Mouse (Mus musculus) stomach, embryonic 16.5 days (tissue): ENCODE results near the gene Krtap9-3. TPM values are rescaled to one million over a fixed set of nuclear protein-coding genes. Genes with fewer than 3 reads are reported as not detected.
A peak's percentile ranks its signal among the peaks of the same experiment; 100 is the strongest.

ENCODE experiments used
- ATAC-seq: fragments of 200-750 bp; cut with Nextera tagmentation; 2 replicates; pipeline ENCODE4 v1.8.0; 2017; ENCODE audit warnings: moderate number of reproducible peaks, moderate TSS enrichment; ENCODE audit not compliant: insufficient read depth, low FRiP score
- H3K27ac ChIP-seq: fragments of 300-500 bp; sonication (generic); 2 replicates; pipeline ENCODE4 v1.5.1; 2014; ENCODE audit warnings: low read length
- H3K27me3 ChIP-seq: fragments of 300-500 bp; sonication (generic); 2 replicates; pipeline ENCODE4 v1.6.1; 2014; ENCODE audit warnings: low read length, control low read depth, mixed read lengths; ENCODE audit not compliant: control insufficient read depth, insufficient read depth
- H3K36me3 ChIP-seq: fragments of 300-500 bp; sonication (generic); 2 replicates; pipeline ENCODE4 v1.6.1; 2014; ENCODE audit warnings: low read length; ENCODE audit not compliant: control insufficient read depth, insufficient read depth
- H3K4me1 ChIP-seq: fragments of 300-500 bp; sonication (generic); 2 replicates; pipeline ENCODE4 v1.6.1; 2014; ENCODE audit warnings: low read length, control low read depth, mixed read lengths; ENCODE audit not compliant: control insufficient read depth, insufficient read depth
- H3K4me2 ChIP-seq: fragments of 300-500 bp; sonication (generic); 2 replicates; pipeline ENCODE4 v1.6.1; 2014; ENCODE audit warnings: low read depth, low read length, mixed read lengths
- H3K4me3 ChIP-seq: fragments of 300-500 bp; sonication (generic); replicated peaks from 2 replicates; pipeline ENCODE4 v1.5.1; 2014; ENCODE audit warnings: mild to moderate bottlenecking, low read length
- H3K9ac ChIP-seq: fragments of 300-500 bp; sonication (generic); 2 replicates; pipeline ENCODE4 v1.6.1; 2014; ENCODE audit warnings: low read length
- H3K9me3 ChIP-seq: fragments of 300-500 bp; sonication (generic); replicated peaks from 2 replicates; pipeline ENCODE4 v1.6.1; 2016; ENCODE audit warnings: low read length, control low read depth; ENCODE audit not compliant: control insufficient read depth
- WGBS: fragments of 180-500 bp; shearing (Covaris S2); extraction: QIAGEN DNeasy Blood & Tissue Kit; methylation state at CpG from one replicate; pipeline ENCODE4 v1.1.7; 2014; 5-methylcytosine and 5-hydroxymethylcytosine counted together
- polyA plus RNA-seq: library from polyadenylated mRNA; unstranded; fragments of >200 nt; fragmentation: Nextera tagmentation; extraction: Ambion mirVana; gene quantifications from 2 replicates; pipeline ENCODE4 v1.2.1, GENCODE M21; 2015

Gene Krtap9-3
- polyA plus RNA-seq, 1 experiment from 2014 or later: not detected

- ATAC-seq: no peak
- H3K27ac ChIP-seq: no peak overlapping the region
- 77% methylated on average over 6 of the region's 6 CpGs for WGBS
Observed at GRCm38 (mm10) chr11:99581564-99581963, 16.3 kb downstream of the Krtap9-3 start.

GRCm38 (mm10) chr11:99581051-99581450 is 16.9 kb downstream of the Krtap9-3 start:
- ATAC-seq: no peak
- no peaks in the 10 kb centered on the region for H3K36me3 ChIP-seq
- H3K4me1 ChIP-seq: no peaks in the 10 kb centered on the region
- no peak overlapping the region for H3K4me3 ChIP-seq
- no peak overlapping the region for H3K9ac ChIP-seq
- H3K9me3 ChIP-seq: no peaks in the 10 kb centered on the region
- WGBS: 90% methylated on average over 5 of the region's 5 CpGs
- H3K27ac ChIP-seq: no peak overlapping the region
- no peaks in the 10 kb centered on the region for H3K27me3 ChIP-seq
- no peak overlapping the region for H3K4me2 ChIP-seq

More at GRCm38 (mm10) chr11:99581564-99581963, 16.3 kb downstream of the Krtap9-3 start:
- H3K36me3 ChIP-seq: no peaks in the 10 kb centered on the region
- no peaks in the 10 kb centered on the region for H3K4me1 ChIP-seq
- no peaks in the 10 kb centered on the region for H3K9me3 ChIP-seq
- H3K4me2 ChIP-seq: no peak overlapping the region
- H3K4me3 ChIP-seq: no peak overlapping the region
- no peak overlapping the region for H3K9ac ChIP-seq
- H3K27me3 ChIP-seq: no peaks in the 10 kb centered on the region

GRCm38 (mm10) chr11:99580636-99581035 is 17.3 kb downstream of the Krtap9-3 start, which contains the start of gene Krtap1-5:
Gene Krtap1-5, minus strand, starts transcription at chr11:99581016.
- H3K9ac ChIP-seq: no peak within 1 kb of the TSS
- no peak within 1 kb of the TSS for H3K27ac ChIP-seq
- H3K9me3 ChIP-seq: no peaks in the 10 kb centered on the region
- WGBS: 75% methylated on average over 6 of the region's 6 CpGs
- no peak within 1 kb of the TSS for H3K4me3 ChIP-seq
- no peaks in the 10 kb centered on the region for H3K36me3 ChIP-seq
- H3K27me3 ChIP-seq: no peaks in the 10 kb centered on the region
- no peak for ATAC-seq
- H3K4me2 ChIP-seq: no peak within 1 kb of the TSS
- H3K4me1 ChIP-seq: no peaks in the 10 kb centered on the region

GRCm38 (mm10) chr11:99574106-99574505 is 23.8 kb downstream of the Krtap9-3 start:
- Histone ChIP-seq H3K4me2 (peak overlapping the region; percentile 47), H3K27me3 (no peaks in the 10 kb centered on the region), H3K9me3 (no peaks in the 10 kb centered on the region), H3K4me1 (no peaks in the 10 kb centered on the region), H3K4me3 (no peak overlapping the region; the same call in 1 of the 2 replicates), H3K27ac (no peak overlapping the region), H3K9ac (peak overlapping the region; percentile 55; the same call in 1 of the 2 replicates), H3K36me3 (no peaks in the 10 kb centered on the region)
- 4% methylated on average over 7 of the region's 7 CpGs for WGBS
- ATAC-seq: peak; percentile 82

GRCm38 (mm10) chr11:99573164-99573563 is 24.7 kb downstream of the Krtap9-3 start:
- Histone ChIP-seq H3K36me3 (no peaks in the 10 kb centered on the region), H3K27me3 (no peaks in the 10 kb centered on the region), H3K4me2 (no peak overlapping the region), H3K4me3 (no peak overlapping the region), H3K27ac (no peak overlapping the region), H3K9ac (no peak overlapping the region), H3K9me3 (no peaks in the 10 kb centered on the region), H3K4me1 (no peaks in the 10 kb centered on the region)
- WGBS: 58% methylated on average over 4 of the region's 4 CpGs
- no peak for ATAC-seq

GRCm38 (mm10) chr11:99566530-99566929 is 31.4 kb downstream of the Krtap9-3 start, which contains the start of gene Krtap3-1:
Gene Krtap3-1, minus strand, starts transcription at chr11:99566630.
- H3K27ac ChIP-seq: no peak within 1 kb of the TSS
- no peaks in the 10 kb centered on the region for H3K27me3 ChIP-seq
- H3K36me3 ChIP-seq: no peaks in the 10 kb centered on the region
- ATAC-seq: no peak
- H3K4me2 ChIP-seq: no peak within 1 kb of the TSS
- H3K4me1 ChIP-seq: no peaks in the 10 kb centered on the region
- no peaks in the 10 kb centered on the region for H3K9me3 ChIP-seq
- WGBS: 90% methylated on average over 7 of the region's 7 CpGs
- no peak within 1 kb of the TSS for H3K4me3 ChIP-seq
- no peak within 1 kb of the TSS for H3K9ac ChIP-seq

GRCm38 (mm10) chr11:99562580-99562979 is 35.3 kb downstream of the Krtap9-3 start:
- no peak overlapping the region for H3K27ac ChIP-seq
- no peaks in the 10 kb centered on the region for H3K4me1 ChIP-seq
- H3K9ac ChIP-seq: no peak overlapping the region
- H3K4me3 ChIP-seq: no peak overlapping the region
- no peaks in the 10 kb centered on the region for H3K36me3 ChIP-seq
- WGBS: 81% methylated on average over 6 of the region's 6 CpGs
- no peaks in the 10 kb centered on the region for H3K27me3 ChIP-seq
- no peak for ATAC-seq
- no peaks in the 10 kb centered on the region for H3K9me3 ChIP-seq
- H3K4me2 ChIP-seq: no peak overlapping the region

GRCm38 (mm10) chr11:99559366-99559765 is 38.5 kb downstream of the Krtap9-3 start, which contains the start of gene Gm11939:
Gene Gm11939, minus strand, starts transcription at chr11:99559466.
- WGBS: 85% methylated on average over 9 of the region's 9 CpGs
- no peaks in the 10 kb centered on the region for H3K27me3 ChIP-seq

GRCm38 (mm10) chr11:99557976-99558745 is 39.7 kb downstream of the Krtap9-3 start:
- H3K27ac ChIP-seq: no peak overlapping the region
- no peak overlapping the region for H3K4me3 ChIP-seq
- ATAC-seq: no peak
- no peak overlapping the region for H3K4me2 ChIP-seq
- no peaks in the 10 kb centered on the region for H3K36me3 ChIP-seq
- H3K9me3 ChIP-seq: no peaks in the 10 kb centered on the region
- H3K27me3 ChIP-seq: no peaks in the 10 kb centered on the region
- 47% methylated on average over 3 of the region's 3 CpGs for WGBS
- no peak overlapping the region for H3K9ac ChIP-seq
- no peaks in the 10 kb centered on the region for H3K4me1 ChIP-seq

More at GRCm38 (mm10) chr11:99559366-99559765, 38.5 kb downstream of the Krtap9-3 start, which contains the start of gene Gm11939:
- no peak within 1 kb of the TSS for H3K9ac ChIP-seq
- ATAC-seq: no peak
- no peak within 1 kb of the TSS for H3K4me3 ChIP-seq
- no peaks in the 10 kb centered on the region for H3K36me3 ChIP-seq
- no peak within 1 kb of the TSS for H3K4me2 ChIP-seq
- no peaks in the 10 kb centered on the region for H3K4me1 ChIP-seq
- no peak within 1 kb of the TSS for H3K27ac ChIP-seq
- no peaks in the 10 kb centered on the region for H3K9me3 ChIP-seq
